Mouse (Mus musculus): ENCODE measurements around the gene Tanc2.

GRCm38 (mm10) chr11:105978634-105979033, 388.8 kb downstream of the Tanc2 start:
- no peak for TF ChIP-seq CTCF (IDR thresholded peaks at IDR 0.05; ENCODE audit: low read depth)
- no peak for TF ChIP-seq EP300 (IDR thresholded peaks at IDR 0.05; ENCODE audit: low read depth)
